Mouse (Mus musculus) left cerebral cortex, postnatal 14 days (tissue): ENCODE data around the gene Lig4. TPM values are rescaled to one million over a fixed set of nuclear protein-coding genes. Genes with fewer than 3 reads are reported as not detected.

ENCODE experiments used
- DNase-seq, 2 experiments: peaks; one replicate each; pipeline ENCODE4 v3.0.0; 2021 to 2022; ENCODE audit warnings: low spot score in 2 of 2, mixed read lengths in 1 of 2
- intact Hi-C: fragments of 180-260 bp; cut with DNase I; formaldehyde crosslinking; loops from one replicate; pipeline ENCODE4 v1.15.1; 2025
- total RNA-seq, 2 experiments: library from RNA; stranded (reverse); gene quantifications; 2 replicates each; pipeline ENCODE4 v1.2.3; 2021

The Lig4 gene
- total RNA-seq, 2 experiments from 2014 or later: 10.7 to 10.8 TPM

DNA sequence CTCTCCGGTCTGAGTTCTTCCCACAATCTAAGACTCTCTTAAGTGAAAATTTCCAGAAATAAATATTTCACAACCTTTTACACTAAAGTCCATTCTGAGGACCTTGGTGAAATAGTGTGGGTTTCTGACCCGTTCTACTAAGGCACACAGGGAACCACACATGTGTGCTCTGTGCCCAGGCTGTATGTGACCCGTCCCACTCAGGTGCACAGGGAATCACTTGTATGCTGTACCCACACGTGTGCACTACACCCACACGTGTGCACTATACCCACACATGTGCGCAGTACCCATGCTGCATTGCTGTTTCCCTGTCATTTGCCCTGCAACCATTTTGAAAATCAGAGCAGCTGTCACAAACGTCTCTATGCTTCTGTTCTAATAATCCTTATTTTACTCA lies 41.9 kb downstream of the Lig4 start:
- no peak for DNase-seq
- intact Hi-C loops: loop anchor here (5.0 kb wide), 1 partner anchor 703 kb away; no protein-coding TSS in a partner anchor

DNA sequence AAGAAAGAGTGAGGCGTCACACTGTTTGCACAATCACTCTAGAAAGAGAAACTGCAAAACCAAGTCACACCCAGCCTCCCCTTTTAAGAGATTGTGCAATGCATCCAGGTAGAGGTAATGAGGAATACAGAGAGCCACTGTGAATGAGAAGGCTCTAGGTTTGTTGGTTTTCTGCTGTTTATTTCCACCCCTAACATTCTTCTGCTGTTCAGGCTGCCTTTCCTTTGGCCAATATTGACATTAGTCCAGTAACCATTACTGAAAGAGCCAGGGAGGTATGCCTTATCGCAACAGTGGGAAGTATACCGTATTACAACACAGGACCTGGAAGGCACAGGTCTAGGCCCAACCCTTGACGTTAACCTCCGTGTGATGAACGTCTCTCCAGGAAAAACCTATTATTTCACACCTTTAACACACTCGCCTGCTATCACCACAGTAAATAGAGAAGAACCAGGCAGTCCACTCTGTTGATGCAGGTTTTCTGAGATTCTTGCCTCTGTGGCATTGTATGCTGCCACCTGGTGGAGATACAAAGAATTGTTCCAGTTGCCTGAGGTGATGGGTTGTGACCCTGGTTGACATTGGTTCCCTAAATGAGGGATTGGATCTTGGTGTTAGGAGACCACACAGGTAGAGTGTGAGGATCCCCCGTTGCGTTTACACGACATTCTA lies 42.5 kb downstream of the Lig4 start:
- intact Hi-C loops: loop anchor here (5.0 kb wide), 2 partner anchors 163 to 703 kb away; partner anchors contain the start of gene Fam155a
- DNase-seq: peak; percentile 37 to 58

DNA sequence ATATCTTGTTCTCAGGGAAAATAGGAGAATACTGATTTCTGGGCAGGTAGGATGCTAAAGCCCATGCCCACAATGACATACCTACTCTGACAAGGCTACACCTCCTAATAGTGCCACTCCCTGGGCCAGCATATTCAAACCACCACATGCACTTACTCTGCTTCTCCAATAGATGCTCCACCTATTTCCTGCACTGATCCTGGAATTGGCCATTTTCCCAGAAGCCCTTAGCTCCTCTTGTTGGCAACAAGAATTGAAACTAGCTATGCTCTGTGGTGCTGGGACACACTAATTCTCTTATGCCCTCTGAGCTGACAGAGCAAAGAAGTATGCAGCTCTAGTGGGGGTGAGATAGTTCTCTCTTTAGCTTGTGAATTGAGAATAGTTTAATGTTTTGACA lies 44.8 kb downstream of the Lig4 start:
- intact Hi-C loops: loop anchor here (5.0 kb wide), 1 partner anchor 160 kb away; the partner anchor contains the start of gene Fam155a

DNA sequence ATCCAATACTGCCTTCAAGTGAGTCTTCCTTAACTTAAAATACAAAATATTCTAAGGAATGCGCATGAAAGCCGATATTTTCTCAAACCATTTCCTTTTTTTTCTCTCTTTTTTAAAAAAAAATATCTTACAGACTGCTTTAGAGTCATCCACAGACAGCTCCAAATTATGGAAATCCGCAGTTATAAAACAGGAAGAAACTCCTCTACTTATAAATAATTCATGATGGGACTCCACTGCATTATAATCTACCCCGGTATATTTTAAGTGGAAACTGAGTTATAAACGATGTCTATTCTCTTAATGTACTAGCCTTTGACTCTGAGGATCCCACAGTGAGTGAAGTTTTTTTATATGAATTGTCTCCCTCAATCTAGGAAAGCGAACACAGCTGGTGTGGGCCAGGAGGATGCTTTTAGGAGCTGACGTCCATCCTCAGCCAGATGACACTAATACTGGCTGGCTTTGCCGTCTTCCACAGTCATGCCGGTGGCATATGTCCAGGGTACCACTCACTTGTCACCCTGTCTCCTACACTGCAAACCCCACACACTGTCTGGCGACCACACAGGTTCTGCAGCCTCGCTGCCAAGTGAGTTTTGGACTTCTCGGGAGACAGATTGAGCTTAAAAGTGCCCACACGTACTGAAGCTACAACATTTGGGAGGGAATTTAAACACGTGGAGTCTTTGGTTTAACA lies 47.6 kb downstream of the Lig4 start:
- intact Hi-C loops: loop anchor here (5.0 kb wide), 1 partner anchor 158 kb away; the partner anchor contains the start of gene Fam155a
- DNase-seq: peak; percentile 62 to 79

More for the DNA sequence above, 44.8 kb downstream of the Lig4 start:
- no peak for DNase-seq

Other genes with a start within 250 kb of the Lig4 start
- gene Fam155a, start 206.5 kb downstream of the Lig4 start, total RNA-seq: 100 to 1,000 TPM in 1 of 2 experiments, 10 to 100 TPM in 1; 93.7 to 104 TPM
- not detected for gene Gm10217, start 113.4 kb downstream of the Lig4 start, total RNA-seq
- 10 to 100 TPM; 34.7 TPM for gene Abhd13, start within 50 bp of the Lig4 start, total RNA-seq
- gene Tnfsf13b, start 28.8 kb upstream of the Lig4 start, total RNA-seq: 1 to 10 TPM; 3.2 to 3.9 TPM
- 10 to 100 TPM; 59.3 to 64.5 TPM for gene Myo16, start 176.2 kb upstream of the Lig4 start, total RNA-seq